In genomic region chr4:128543956-128544486, GRCm38 (mm10) we compare ENCODE assay signal across 4 mouse cellular contexts.
DNase-seq lines count a peak whose midpoint lies in the region.

No protein-coding gene starts in this region.

- DNase-seq in 3T3-L1 (ENCODE audit: low read depth, low spot score) (peak; percentile 2), A20 (ENCODE audit: low read depth, low spot score) (peak; percentile 23), ES-CJ7 (ENCODE audit: low read depth, low spot score) (peak; percentile 14), ZHBTc4 (ENCODE audit: low read depth, low spot score) (peak; percentile 34)

Comparison
In these comparisons a context has a peak if more than half of its experiments do, and no peak if none do; other contexts are left out.
1. Peak in every context shown above with its lines: DNase-seq.